Mouse (Mus musculus): ENCODE measurements around the gene Arhgap30. TPM values are rescaled to one million over a fixed set of nuclear protein-coding genes. Genes with fewer than 3 reads are reported as not detected.

Arhgap30 gene
- total and polyA plus RNA-seq, 3 experiments = 52.0 to 78.5 (median 70.8) TPM

GRCm38 (mm10) chr1:171445050-171445449 is 56.3 kb downstream of the Arhgap30 start:
- no peaks in the 10 kb centered on the region for H3K79me2 ChIP-seq (replicated peaks; ENCODE audit: control insufficient read depth, extremely low read depth, insufficient read depth, poor library complexity, severe bottlenecking)
- no peaks in the 10 kb centered on the region for H3K36me3 ChIP-seq (replicated peaks in 1 of 2; ENCODE audit: control insufficient read depth in 1 of 2, insufficient read depth in 1 of 2, low read length in 1 of 2)
- in situ Hi-C loops (cut with MboI; ENCODE audit: low pct_ligation_motif_present, low pct_unique_long_range_greater_than_20kb, low sequenced_read_pairs) (no loop called here), dilution Hi-C loops (cut with MboI; ENCODE audit: extremely low pct_ligation_motif_present, extremely low pct_unique_long_range_greater_than_20kb, low sequenced_read_pairs) (no loop called here)
- TF ChIP-seq NRF1 (IDR thresholded peaks at IDR 0.05; ENCODE audit: low read depth, low read length) (no peak), POLR2A (IDR thresholded peaks at IDR 0.05; ENCODE audit: low read depth, low read length) (no peak), GABPA (IDR thresholded peaks at IDR 0.05; ENCODE audit: insufficient replicate concordance, low read depth, low read length) (no peak), POLR2AphosphoS2 (IDR thresholded peaks at IDR 0.05; ENCODE audit: low read depth, low read length) (no peak), ETS1 (conservative IDR thresholded peaks at IDR 0.05; ENCODE audit: low read depth, low read length) (no peak), MAZ (IDR thresholded peaks at IDR 0.05; ENCODE audit: low read depth, low read length) (no peak), ZKSCAN1 (IDR thresholded peaks at IDR 0.05; ENCODE audit: borderline replicate concordance, low read depth, low read length) (no peak), ELF1 (IDR thresholded peaks at IDR 0.05; ENCODE audit: low read depth, low read length) (no peak), JUN (IDR thresholded peaks at IDR 0.05; ENCODE audit: insufficient read depth, low read depth, low read length) (no peak), TBP (conservative IDR thresholded peaks at IDR 0.05; ENCODE audit: low read depth, low read length) (no peak), ZNF384 (IDR thresholded peaks at IDR 0.05; ENCODE audit: low read depth, low read length) (no peak), CTCF (conservative IDR thresholded peaks at IDR 0.05 in 1 of 2, IDR thresholded peaks at IDR 0.05 in 1 of 2; ENCODE audit: low read depth in 2 of 2, low read length in 2 of 2) (no peak), SIN3A (IDR thresholded peaks at IDR 0.05; ENCODE audit: low read length) (no peak), USF2 (conservative IDR thresholded peaks at IDR 0.05; ENCODE audit: low read depth, low read length) (no peak)
- H3K9me3 ChIP-seq (replicated peaks; ENCODE audit: low read length) = peaks cover 10% of the 10 kb centered on the region
- DNase-seq (ENCODE audit: extremely low read depth) = no peak
- no peak overlapping the region for H3K9ac ChIP-seq (ENCODE audit: insufficient read depth, low read depth)
- no peak overlapping the region for H3K4me3 ChIP-seq (replicated peaks in 1 of 3; ENCODE audit: low read depth in 2 of 3, low read length in 2 of 3, poor library complexity in 1 of 3)
- peaks cover 5 to 15% of the 10 kb centered on the region in 2 experiments; a peak in 3 of 4 replicates for H3K4me1 ChIP-seq (ENCODE audit: control insufficient read depth in 1 of 2, insufficient read depth in 2 of 2)
- H3K27ac ChIP-seq (ENCODE audit: insufficient read depth, low read depth) = no peak overlapping the region
- H3K27me3 ChIP-seq (replicated peaks) = no peaks in the 10 kb centered on the region
- H3K4me2 ChIP-seq (ENCODE audit: insufficient read depth, low read depth, poor library complexity, severe bottlenecking) = no peak overlapping the region

- Histone ChIP-seq H3K9me3 (replicated peaks; ENCODE audit: low read length) (peaks cover 10% of the 10 kb centered on the region), H3K4me2 (ENCODE audit: insufficient read depth, low read depth, poor library complexity, severe bottlenecking) (no peak overlapping the region), H3K4me1 (ENCODE audit: control insufficient read depth in 1 of 2, insufficient read depth in 2 of 2) (peaks cover 10 to 20% of the 10 kb centered on the region in 2 experiments), H3K27me3 (replicated peaks) (no peaks in the 10 kb centered on the region), H3K4me3 (replicated peaks in 1 of 3; ENCODE audit: low read depth in 2 of 3, low read length in 2 of 3, poor library complexity in 1 of 3) (no peak overlapping the region), H3K9ac (ENCODE audit: insufficient read depth, low read depth) (no peak overlapping the region), H3K79me2 (replicated peaks; ENCODE audit: control insufficient read depth, extremely low read depth, insufficient read depth, poor library complexity, severe bottlenecking) (no peaks in the 10 kb centered on the region), H3K27ac (ENCODE audit: insufficient read depth, low read depth) (no peak overlapping the region), H3K36me3 (replicated peaks in 1 of 2; ENCODE audit: control insufficient read depth in 1 of 2, insufficient read depth in 1 of 2, low read length in 1 of 2) (no peaks in the 10 kb centered on the region)
- in situ Hi-C loops (cut with MboI; ENCODE audit: low pct_ligation_motif_present, low pct_unique_long_range_greater_than_20kb, low sequenced_read_pairs) (no loop called here), dilution Hi-C loops (cut with MboI; ENCODE audit: extremely low pct_ligation_motif_present, extremely low pct_unique_long_range_greater_than_20kb, low sequenced_read_pairs) (no loop called here)
- TF ChIP-seq USF1 (IDR thresholded peaks at IDR 0.05; ENCODE audit: low read depth, low read length) = no peak
- no peak for DNase-seq (ENCODE audit: extremely low read depth)
These were observed 58.1 kb downstream of the Arhgap30 start for GRCm38 (mm10) chr1:171446854-171447253.

GRCm38 (mm10) chr1:171447692-171448091 is 58.9 kb downstream of the Arhgap30 start:
- no peak overlapping the region for H3K4me3 ChIP-seq (replicated peaks in 1 of 3; ENCODE audit: low read depth in 2 of 3, low read length in 2 of 3, poor library complexity in 1 of 3)
- dilution Hi-C loops (cut with MboI; ENCODE audit: extremely low pct_ligation_motif_present, extremely low pct_unique_long_range_greater_than_20kb, low sequenced_read_pairs) (no loop called here), in situ Hi-C loops (cut with MboI; ENCODE audit: low pct_ligation_motif_present, low pct_unique_long_range_greater_than_20kb, low sequenced_read_pairs) (no loop called here)
- H3K9ac ChIP-seq (ENCODE audit: insufficient read depth, low read depth) = no peak overlapping the region
- no peak overlapping the region for H3K4me2 ChIP-seq (ENCODE audit: insufficient read depth, low read depth, poor library complexity, severe bottlenecking)
- H3K27me3 ChIP-seq (replicated peaks) = no peaks in the 10 kb centered on the region
- H3K4me1 ChIP-seq (ENCODE audit: control insufficient read depth in 1 of 2, insufficient read depth in 2 of 2) = peaks cover 7 to 14% of the 10 kb centered on the region in 2 experiments
- no peaks in the 10 kb centered on the region for H3K36me3 ChIP-seq (replicated peaks in 1 of 2; ENCODE audit: control insufficient read depth in 1 of 2, insufficient read depth in 1 of 2, low read length in 1 of 2)
- no peak for DNase-seq (ENCODE audit: extremely low read depth)
- TF ChIP-seq PAX5 (IDR thresholded peaks at IDR 0.05; ENCODE audit: low read length) = no peak
- no peak for TF ChIP-seq RCOR1 (conservative IDR thresholded peaks at IDR 0.05; ENCODE audit: low read depth, low read length)
- TF ChIP-seq SMC3 (IDR thresholded peaks at IDR 0.05; ENCODE audit: low read depth, low read length) = no peak
- H3K27ac ChIP-seq (ENCODE audit: insufficient read depth, low read depth) = no peak overlapping the region
- H3K9me3 ChIP-seq (replicated peaks; ENCODE audit: low read length) = peaks cover 10% of the 10 kb centered on the region
- H3K79me2 ChIP-seq (replicated peaks; ENCODE audit: control insufficient read depth, extremely low read depth, insufficient read depth, poor library complexity, severe bottlenecking) = no peaks in the 10 kb centered on the region

All from CH12.LX (cell line).